ENCODE assay signal across 31 mouse cellular contexts in genomic region chr8:92195635-92196034, GRCm38 (mm10).
"Had no signal": no experiment of that assay in that cellular context is flagged by ENCODE, and none has a peak within 500 bp of the region (broad histone marks: within the 10 kb centered on the region; RNA-seq: fewer than 3 reads in every experiment).

No protein-coding gene starts in this region.

- H3K36me3 ChIP-seq: limb, embryonic 10.5 days; limb, embryonic 12.5 days; limb, embryonic 13.5 days; limb, embryonic 15.5 days; liver, embryonic 12.5 days; liver, embryonic 13.5 days; liver, embryonic 15.5 days; lung, embryonic 15.5 days; midbrain, embryonic 10.5 days; midbrain, embryonic 12.5 days; midbrain, embryonic 13.5 days; midbrain, embryonic 15.5 days had no signal

- H3K4me2 ChIP-seq: limb, embryonic 12.5 days; limb, embryonic 13.5 days; limb, embryonic 15.5 days; liver, embryonic 11.5 days; liver, embryonic 12.5 days; liver, embryonic 13.5 days; liver, embryonic 15.5 days; lung, embryonic 14.5 days; lung, embryonic 15.5 days; midbrain, embryonic 11.5 days; midbrain, embryonic 12.5 days; midbrain, embryonic 13.5 days; midbrain, embryonic 15.5 days had no signal

- H3K9me3 ChIP-seq: limb, embryonic 10.5 days; limb, embryonic 12.5 days; limb, embryonic 13.5 days; limb, embryonic 15.5 days; liver, embryonic 12.5 days; liver, embryonic 13.5 days; liver, embryonic 15.5 days; lung, embryonic 15.5 days; midbrain, embryonic 10.5 days; midbrain, embryonic 12.5 days; midbrain, embryonic 13.5 days; midbrain, embryonic 15.5 days had no signal

- ATAC-seq: liver, embryonic 12.5 days; liver, postnatal 0 days; lung, postnatal 0 days; midbrain, embryonic 13.5 days; midbrain, embryonic 15.5 days; midbrain, embryonic 16.5 days had no signal

- H3K4me3 ChIP-seq: limb, embryonic 10.5 days; limb, embryonic 12.5 days; limb, embryonic 13.5 days; limb, embryonic 15.5 days; liver, embryonic 12.5 days; liver, embryonic 13.5 days; liver, embryonic 15.5 days; lung, embryonic 15.5 days; megakaryocyte, embryonic 14.5 days; midbrain, embryonic 10.5 days; midbrain, embryonic 12.5 days; midbrain, embryonic 13.5 days; midbrain, embryonic 15.5 days; myocyte had no signal

- H3K4me1 ChIP-seq: liver, embryonic 12.5 days; liver, embryonic 13.5 days; liver, embryonic 15.5 days; lung, embryonic 15.5 days; megakaryocyte, embryonic 14.5 days; midbrain, embryonic 15.5 days had no signal

- H3K27ac ChIP-seq: limb, embryonic 10.5 days; limb, embryonic 12.5 days; limb, embryonic 13.5 days; limb, embryonic 15.5 days; liver, embryonic 12.5 days; liver, embryonic 13.5 days; liver, embryonic 14.5 days; liver, embryonic 15.5 days; lung, embryonic 15.5 days; macrophage; midbrain, embryonic 10.5 days; midbrain, embryonic 12.5 days; midbrain, embryonic 13.5 days; midbrain, embryonic 15.5 days had no signal

- DNase-seq: left cerebral cortex, postnatal 4 days; liver; liver, embryonic 13.5 days; liver, postnatal 0 days; lung, adult 18-20 months; lung, adult 2 months; lung, embryonic 14.5 days; lung, postnatal 10 days; lung, postnatal 14 days; lung, postnatal 36 days; lung, postnatal 4 days; midbrain, embryonic 14.5 days had no signal

- H3K9ac ChIP-seq: limb, embryonic 12.5 days; limb, embryonic 13.5 days; limb, embryonic 15.5 days; liver, embryonic 12.5 days; liver, embryonic 13.5 days; liver, embryonic 14.5 days; liver, embryonic 15.5 days; liver, postnatal 0 days; lung, embryonic 14.5 days; lung, embryonic 15.5 days; midbrain, embryonic 12.5 days; midbrain, embryonic 13.5 days; midbrain, embryonic 15.5 days had no signal

- H3K27me3 ChIP-seq: limb, embryonic 15.5 days; liver, embryonic 12.5 days; liver, embryonic 13.5 days; liver, embryonic 15.5 days; lung, embryonic 15.5 days; megakaryocyte, embryonic 14.5 days; midbrain, embryonic 15.5 days had no signal
